ENCODE assay signal across 12 mouse cellular contexts in genomic region chr1:88358102-88358654, GRCm38 (mm10). TPM values are rescaled to one million over a fixed set of nuclear protein-coding genes. Genes with fewer than 3 reads are reported as not detected.
DNase-seq lines count a peak whose midpoint lies in the region; ATAC-seq and TF ChIP-seq lines count a peak whose summit lies in the region.
"Had no signal": no experiment of that assay in that cellular context is flagged by ENCODE, and none has a peak within 500 bp of the region (broad histone marks: within the 10 kb centered on the region; RNA-seq: fewer than 3 reads in every experiment).

No protein-coding gene starts in this region.

- DNase-seq in cerebellum, adult 2 months: peak; percentile 95 to 97
- DNase-seq in kidney, adult 8-10 months: peak; percentile 23 to 45
- no peak for DNase-seq in limb, embryonic 11.5 days (ENCODE audit: low spot score)
- DNase-seq in lung, adult 18-20 months: no peak
- DNase-seq: gastrocnemius, postnatal 25 days had no signal

- 82% methylated on average over 7 of the region's 7 CpGs for WGBS in intestine, embryonic 16.5 days
- WGBS in intestine, embryonic 15.5 days: 86% methylated on average over 7 of the region's 7 CpGs
- WGBS in cerebellum, adult 2 months: 13% methylated on average over 7 of the region's 7 CpGs
- WGBS in limb, embryonic 11.5 days: 78% methylated on average over 7 of the region's 7 CpGs
- 78% methylated on average over 7 of the region's 7 CpGs for WGBS in heart, embryonic 12.5 days

- no peak overlapping the region for H3K4me3 ChIP-seq in intestine, embryonic 16.5 days (ENCODE audit: low read length)
- H3K4me3 ChIP-seq in intestine, embryonic 15.5 days (replicated peaks): no peak overlapping the region
- H3K4me3 ChIP-seq in cerebellum, adult 2 months (replicated peaks; ENCODE audit: insufficient read depth, low read depth, low read length): no peak overlapping the region
- no peak overlapping the region for H3K4me3 ChIP-seq in limb, embryonic 11.5 days (ENCODE audit: low read depth, low read length)
- no peak overlapping the region for H3K4me3 ChIP-seq in heart, embryonic 12.5 days
- H3K4me3 ChIP-seq: liver, embryonic 12.5 days had no signal

- H3K27ac ChIP-seq in intestine, embryonic 16.5 days (ENCODE audit: low read length): no peak overlapping the region
- H3K27ac ChIP-seq in intestine, embryonic 15.5 days: no peak overlapping the region
- peak overlapping the region; percentile 67 for H3K27ac ChIP-seq in cerebellum, adult 2 months (ENCODE audit: insufficient read depth, low read length)
- H3K27ac ChIP-seq in limb, embryonic 11.5 days (replicated peaks; ENCODE audit: low read depth, low read length): no peak overlapping the region
- H3K27ac ChIP-seq in heart, embryonic 12.5 days (ENCODE audit: poor library complexity, severe bottlenecking): no peak overlapping the region
- H3K27ac ChIP-seq: liver, embryonic 12.5 days had no signal

- H3K4me2 ChIP-seq in intestine, embryonic 16.5 days (ENCODE audit: low read depth, low read length): no peak overlapping the region
- no peak overlapping the region for H3K4me2 ChIP-seq in intestine, embryonic 15.5 days (replicated peaks)
- H3K4me2 ChIP-seq in limb, embryonic 11.5 days (ENCODE audit: low read depth, severe bottlenecking): no peak overlapping the region
- H3K4me2 ChIP-seq in heart, embryonic 12.5 days: no peak overlapping the region
- H3K4me2 ChIP-seq: liver, embryonic 12.5 days had no signal

- no peaks in the 10 kb centered on the region for H3K4me1 ChIP-seq in intestine, embryonic 16.5 days (ENCODE audit: control insufficient read depth, insufficient read depth, low read length)
- H3K4me1 ChIP-seq in intestine, embryonic 15.5 days (replicated peaks): no peaks in the 10 kb centered on the region
- peaks cover 37% of the 10 kb centered on the region for H3K4me1 ChIP-seq in cerebellum, adult 2 months (ENCODE audit: control insufficient read depth, insufficient read depth, low read length)
- no peaks in the 10 kb centered on the region for H3K4me1 ChIP-seq in limb, embryonic 11.5 days (ENCODE audit: control insufficient read depth, insufficient read depth, low read length)
- H3K4me1 ChIP-seq in heart, embryonic 12.5 days (replicated peaks): no peaks in the 10 kb centered on the region
- H3K4me1 ChIP-seq: liver, embryonic 12.5 days had no signal

- TF ChIP-seq CTCF in cerebellum, adult 2 months (IDR thresholded peaks at IDR 0.05; ENCODE audit: borderline replicate concordance, insufficient read depth, low read depth, low read length): no peak

- 0 out of 2 replicates have a peak, but pooled peaks have one; percentile 9 for ATAC-seq in intestine, embryonic 16.5 days
- no peak for ATAC-seq in intestine, embryonic 15.5 days
- 0 out of 2 replicates have a peak, but pooled peaks have one; percentile 44 for ATAC-seq in limb, embryonic 11.5 days (ENCODE audit: insufficient number of reproducible peaks, low FRiP score, low TSS enrichment, low read depth)
- no peak for ATAC-seq in heart, embryonic 12.5 days (ENCODE audit: insufficient number of reproducible peaks, low FRiP score)
- ATAC-seq in megakaryocyte, adult 5-6 weeks (ENCODE audit: poor library complexity, severe bottlenecking): no peak

- H3K9me3 ChIP-seq in intestine, embryonic 16.5 days (ENCODE audit: control insufficient read depth, low read length): no peaks in the 10 kb centered on the region
- H3K9me3 ChIP-seq in intestine, embryonic 15.5 days: no peaks in the 10 kb centered on the region
- H3K9me3 ChIP-seq in limb, embryonic 11.5 days (ENCODE audit: control insufficient read depth, low read length): no peaks in the 10 kb centered on the region
- no peaks in the 10 kb centered on the region for H3K9me3 ChIP-seq in heart, embryonic 12.5 days (replicated peaks)
- H3K9me3 ChIP-seq: liver, embryonic 12.5 days had no signal

- no peaks in the 10 kb centered on the region for H3K27me3 ChIP-seq in intestine, embryonic 16.5 days (replicated peaks; ENCODE audit: control insufficient read depth, insufficient read depth, low read length)
- H3K27me3 ChIP-seq in intestine, embryonic 15.5 days (replicated peaks): no peaks in the 10 kb centered on the region
- no peaks in the 10 kb centered on the region for H3K27me3 ChIP-seq in cerebellum, adult 2 months (ENCODE audit: control insufficient read depth, insufficient read depth, low read length)
- no peaks in the 10 kb centered on the region for H3K27me3 ChIP-seq in limb, embryonic 11.5 days (ENCODE audit: control insufficient read depth, insufficient read depth, low read length)
- no peaks in the 10 kb centered on the region for H3K27me3 ChIP-seq in heart, embryonic 12.5 days (replicated peaks)
- H3K27me3 ChIP-seq: liver, embryonic 12.5 days had no signal

- H3K9ac ChIP-seq in intestine, embryonic 16.5 days (ENCODE audit: low read depth, low read length): no peak overlapping the region
- no peak overlapping the region for H3K9ac ChIP-seq in intestine, embryonic 15.5 days
- H3K9ac ChIP-seq in limb, embryonic 11.5 days (ENCODE audit: low read length): no peak overlapping the region
- H3K9ac ChIP-seq in heart, embryonic 12.5 days: no peak overlapping the region
- H3K9ac ChIP-seq: liver, embryonic 12.5 days had no signal

- peak; percentile 27; the same call in 1 of the 2 replicates for TF ChIP-seq POLR2A in cerebellum, adult 2 months (IDR thresholded peaks at IDR 0.05; ENCODE audit: borderline replicate concordance, insufficient read depth, low read length)

- no peaks in the 10 kb centered on the region for H3K36me3 ChIP-seq in intestine, embryonic 16.5 days (ENCODE audit: control insufficient read depth, insufficient read depth, low read length)
- no peaks in the 10 kb centered on the region for H3K36me3 ChIP-seq in intestine, embryonic 15.5 days
- no peaks in the 10 kb centered on the region for H3K36me3 ChIP-seq in limb, embryonic 11.5 days (ENCODE audit: control insufficient read depth, insufficient read depth, low read length)
- H3K36me3 ChIP-seq in heart, embryonic 12.5 days: no peaks in the 10 kb centered on the region
- H3K36me3 ChIP-seq: liver, embryonic 12.5 days had no signal

RNA-seq across cellular contexts. Expression of gene Spp2, which starts 48.6 kb away (rescaled TPM):
- 18.2 and 19.7 TPM in 2 replicates for polyA plus RNA-seq in intestine, embryonic 16.5 days (2015; fragmentation: Nextera tagmentation; extraction: Ambion mirVana)
- polyA plus RNA-seq in intestine, embryonic 15.5 days (2015; fragmentation: Nextera tagmentation; extraction: Ambion mirVana): 9.5 and 11.6 TPM in 2 replicates
- 0.24 and 0.34 TPM in 2 replicates for polyA plus RNA-seq in cerebellum, adult 2 months (2012; rRNA removed)
- polyA plus RNA-seq in limb, embryonic 11.5 days (2014; fragmentation: Nextera tagmentation; extraction: Ambion mirVana): not detected in 2 replicates
- polyA plus RNA-seq in heart, embryonic 12.5 days (2016; fragmentation: Nextera tagmentation; extraction: Ambion mirVana): 1.1 and 3.2 TPM in 2 replicates
- total RNA-seq in megakaryocyte, adult 5-6 weeks (2015): not detected in 2 replicates
- not detected in 2 replicates for total RNA-seq in megakaryocyte, adult 5-6 weeks (2017)
- total RNA-seq: gastrocnemius, postnatal 25 days; MEL had no signal
- polyA plus RNA-seq: C2C12 had no signal

Comparison
In these comparisons a context has a peak if more than half of its experiments do, and no peak if none do; other contexts are left out.
1. ATAC-seq: peak in intestine, embryonic 16.5 days (single experiment) and limb, embryonic 11.5 days (single experiment); none in intestine, embryonic 15.5 days (single experiment), heart, embryonic 12.5 days (single experiment) and megakaryocyte, adult 5-6 weeks (single experiment).
2. DNase-seq: peak in cerebellum, adult 2 months (2 of 2) and kidney, adult 8-10 months (2 of 2); none in limb, embryonic 11.5 days (single experiment) and lung, adult 18-20 months (0 of 2).